Mouse (Mus musculus) urinary bladder, postnatal 14 days (tissue): ENCODE data around the gene Trim39.

Source experiments
- DNase-seq: peaks from one replicate; pipeline ENCODE4 v3.0.0; 2021; ENCODE audit warnings: low spot score

Trim39 gene

GRCm38 (mm10) chr17:36248886-36249285 is 23.2 kb downstream of the Trim39 start:
- no peak for DNase-seq

- DNase-seq, result no peak
These were observed 26.3 kb downstream of the Trim39 start for GRCm38 (mm10) chr17:36245741-36246140.

- no peak for DNase-seq
These were observed 28.0 kb downstream of the Trim39 start for GRCm38 (mm10) chr17:36244031-36244430.

- no peak for DNase-seq
These were observed 31.3 kb downstream of the Trim39 start for GRCm38 (mm10) chr17:36240637-36241213.

- DNase-seq, result no peak
These were observed 34.6 kb downstream of the Trim39 start for GRCm38 (mm10) chr17:36237321-36237921.

GRCm38 (mm10) chr17:36235300-36235699 is 36.7 kb downstream of the Trim39 start:
- peak; percentile 46 for DNase-seq

GRCm38 (mm10) chr17:36233572-36233971 is 38.5 kb downstream of the Trim39 start:
- no peak for DNase-seq

GRCm38 (mm10) chr17:36231318-36231717 is 40.7 kb downstream of the Trim39 start:
- DNase-seq, result peak; percentile 71

- DNase-seq, result no peak
These were observed 43.0 kb downstream of the Trim39 start for GRCm38 (mm10) chr17:36229046-36229445.

- peak; percentile 28 for DNase-seq
These were observed 45.1 kb downstream of the Trim39 start for GRCm38 (mm10) chr17:36226921-36227320.

- DNase-seq, result peak; percentile 18
These were observed 46.7 kb downstream of the Trim39 start for GRCm38 (mm10) chr17:36225231-36225824.

GRCm38 (mm10) chr17:36224451-36224850 is 47.6 kb downstream of the Trim39 start:
- no peak for DNase-seq

GRCm38 (mm10) chr17:36218594-36219155 is 53.4 kb downstream of the Trim39 start:
- no peak for DNase-seq

GRCm38 (mm10) chr17:36215586-36215985 is 56.5 kb downstream of the Trim39 start:
- no peak for DNase-seq
